Mouse (Mus musculus): Measurements from ENCODE around the gene Ubald2.

Gene Ubald2

GRCm38 (mm10) chr11:116434287-116434966 lies 533 bp downstream of the Ubald2 start:
- DNase-seq (ENCODE audit: low spot score), result peak; percentile 76

DNA sequence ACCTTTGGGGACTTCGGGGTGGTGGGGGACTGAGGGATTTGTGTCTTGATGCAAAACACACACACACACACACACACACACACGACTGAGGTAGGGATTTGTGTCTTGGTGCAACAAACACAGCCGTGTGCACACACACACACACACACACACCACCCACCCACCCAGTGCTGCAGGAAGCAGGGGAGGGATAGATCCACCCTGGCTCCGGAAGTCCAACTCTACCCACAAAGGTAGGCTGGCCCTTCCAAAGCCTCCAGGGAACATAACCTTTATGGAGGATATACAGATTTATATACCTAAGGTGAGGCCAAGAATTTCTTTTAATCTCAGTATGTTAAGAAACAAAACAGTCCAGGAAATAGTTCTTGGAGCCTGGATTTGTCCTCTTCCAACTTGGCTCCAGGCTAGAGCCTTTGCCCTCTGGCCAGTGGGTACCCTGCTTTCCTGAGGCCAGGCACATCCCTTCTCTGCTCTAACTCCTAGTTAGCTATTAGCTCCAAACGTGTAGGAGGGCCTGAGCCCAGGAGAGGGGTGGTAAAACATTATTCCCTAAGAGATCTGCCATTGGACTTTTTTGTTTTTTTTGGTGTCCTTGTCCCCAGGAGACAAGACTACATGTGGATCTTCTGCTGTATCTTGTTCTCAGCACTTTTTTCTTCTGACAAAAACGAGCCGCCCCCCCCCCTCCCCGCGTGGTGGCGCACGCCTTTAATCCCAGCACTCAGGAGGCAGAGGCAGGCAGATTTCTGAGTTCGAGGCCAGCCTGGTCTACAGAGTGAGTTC lies 1.3 kb downstream of the Ubald2 start:
- no peak for DNase-seq (ENCODE audit: low spot score)

GRCm38 (mm10) chr11:116435992-116436724 lies 2.3 kb downstream of the Ubald2 start:
- no peak for DNase-seq (ENCODE audit: low spot score)

DNA sequence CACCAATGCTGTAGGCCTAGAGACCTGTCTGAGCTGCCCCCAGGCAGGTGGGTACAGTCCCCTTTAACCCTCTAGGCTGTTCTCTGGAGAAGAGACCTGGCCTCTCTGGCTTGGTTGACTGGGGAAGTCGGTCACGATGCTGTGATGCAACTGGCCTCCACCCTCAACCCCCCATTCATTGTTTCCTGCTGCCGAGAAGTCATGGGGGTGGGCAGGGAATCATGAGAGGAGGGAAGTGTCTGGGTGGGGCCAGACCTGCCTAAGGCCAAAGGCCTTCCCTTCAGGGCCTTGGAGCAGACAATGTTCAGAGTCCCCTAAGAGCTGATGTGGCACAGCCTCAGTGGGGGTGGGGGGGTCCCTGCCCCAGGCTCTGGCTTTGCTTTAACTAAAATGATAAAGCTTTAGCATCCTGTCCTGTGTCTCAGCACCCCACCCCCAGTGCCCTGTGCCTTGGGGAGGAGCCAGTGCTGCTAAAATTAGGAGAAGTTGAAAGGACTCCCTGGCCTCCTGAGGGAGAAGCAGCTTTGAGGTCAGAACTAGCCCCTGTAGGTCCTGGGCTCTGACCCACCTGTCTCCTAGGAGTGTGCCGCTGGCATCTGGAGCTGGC lies 2.9 kb downstream of the Ubald2 start:
- no peak for DNase-seq (ENCODE audit: low spot score)

- no peak for DNase-seq (ENCODE audit: low spot score)
These were observed 3.6 kb downstream of the Ubald2 start for GRCm38 (mm10) chr11:116437541-116437940.

GRCm38 (mm10) chr11:116439269-116440240 lies 5.7 kb downstream of the Ubald2 start:
- no peak for DNase-seq (ENCODE audit: low spot score)

DNA sequence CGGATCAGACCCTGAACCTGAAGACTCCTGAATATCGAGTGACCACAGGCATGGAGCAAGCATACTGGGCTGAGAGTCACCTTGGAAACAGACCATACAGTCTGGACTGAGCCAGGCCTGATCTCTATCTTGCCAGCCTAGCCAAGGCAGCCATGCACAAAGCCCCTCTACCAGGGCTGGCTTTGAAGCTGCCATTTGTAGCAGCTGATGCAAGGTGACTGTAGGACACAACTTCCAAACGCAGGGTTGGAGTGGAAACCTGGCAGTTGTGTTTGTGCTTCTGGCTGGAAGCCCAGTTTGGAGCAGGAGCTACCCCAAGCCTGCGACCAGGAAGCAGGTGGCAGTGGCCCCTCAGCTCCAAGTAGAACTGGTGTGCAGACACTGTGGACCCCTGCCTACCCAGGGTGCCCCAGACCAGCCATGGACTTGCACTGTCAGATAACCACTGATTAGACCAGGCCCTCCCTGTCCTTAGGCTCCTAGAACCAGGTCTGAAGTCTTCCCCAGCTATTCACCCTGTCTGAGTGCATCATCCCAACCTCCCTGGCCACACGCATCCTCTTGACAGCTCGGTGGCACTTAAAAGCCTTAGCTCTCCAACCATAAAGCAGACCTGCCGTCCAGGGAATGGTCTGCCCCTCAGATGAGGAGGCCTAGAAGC lies 6.6 kb downstream of the Ubald2 start:
- no peak for DNase-seq (ENCODE audit: low spot score)

DNA sequence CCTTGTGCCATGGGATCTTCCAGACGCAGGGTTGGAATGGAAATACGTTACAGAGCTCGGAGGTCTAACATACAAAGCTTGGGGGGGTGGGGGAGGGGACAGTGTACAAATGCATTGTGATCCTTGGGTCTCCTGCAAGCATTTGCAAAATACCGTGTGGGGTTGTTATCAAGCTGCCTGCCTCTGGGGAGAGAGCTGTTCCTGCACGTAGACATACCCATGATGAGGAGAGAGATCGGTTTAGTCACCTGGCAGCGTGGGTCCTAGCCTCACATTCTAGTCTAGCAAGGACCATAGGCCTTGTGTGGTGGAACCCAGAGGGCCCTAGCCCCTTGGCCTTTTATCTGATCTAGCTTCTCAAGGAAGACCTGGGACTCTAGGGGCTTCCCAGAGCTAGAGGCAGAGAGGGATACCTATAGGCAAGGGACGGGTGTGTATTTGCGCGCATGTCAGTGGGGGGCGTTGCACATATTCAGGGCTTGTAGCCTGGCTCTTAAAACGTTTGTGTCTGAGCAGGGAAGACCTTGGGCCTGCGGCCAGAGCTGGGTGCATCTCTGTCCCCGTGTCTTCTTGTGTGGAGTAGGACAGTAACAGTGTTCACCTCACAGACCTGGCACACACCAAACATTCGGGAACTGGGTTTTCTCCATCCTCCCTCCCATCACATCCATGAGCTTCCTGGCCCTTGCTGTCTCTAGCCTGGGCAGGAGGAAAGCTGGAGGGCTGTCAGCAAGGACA lies 8.4 kb downstream of the Ubald2 start:
- DNase-seq (ENCODE audit: low spot score), result no peak

DNA sequence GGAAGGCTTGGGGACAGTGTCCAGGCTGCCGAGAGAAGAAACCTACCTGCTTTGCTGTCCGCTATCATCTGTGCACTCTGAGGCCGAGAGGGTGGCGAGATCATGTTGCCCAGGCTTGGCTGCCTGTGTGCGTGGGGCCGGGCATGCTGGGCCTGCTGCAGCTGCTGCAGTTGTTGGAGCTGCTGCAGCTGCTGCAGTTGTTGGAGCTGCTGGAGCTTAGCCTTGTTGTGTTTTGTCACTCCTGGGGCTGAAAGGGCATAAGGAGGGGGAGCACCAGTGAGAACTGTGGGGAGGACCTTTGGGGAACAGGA lies 8.9 kb downstream of the Ubald2 start:
- DNase-seq (ENCODE audit: low spot score), result no peak

GRCm38 (mm10) chr11:116443311-116443710 lies 9.4 kb downstream of the Ubald2 start:
- no peak for DNase-seq (ENCODE audit: low spot score)

- no peak for DNase-seq (ENCODE audit: low spot score)
These were observed 10.0 kb downstream of the Ubald2 start for GRCm38 (mm10) chr11:116443935-116444334.

GRCm38 (mm10) chr11:116445596-116446307 lies 11.9 kb downstream of the Ubald2 start:
- DNase-seq (ENCODE audit: low spot score), result peak; percentile 86

DNA sequence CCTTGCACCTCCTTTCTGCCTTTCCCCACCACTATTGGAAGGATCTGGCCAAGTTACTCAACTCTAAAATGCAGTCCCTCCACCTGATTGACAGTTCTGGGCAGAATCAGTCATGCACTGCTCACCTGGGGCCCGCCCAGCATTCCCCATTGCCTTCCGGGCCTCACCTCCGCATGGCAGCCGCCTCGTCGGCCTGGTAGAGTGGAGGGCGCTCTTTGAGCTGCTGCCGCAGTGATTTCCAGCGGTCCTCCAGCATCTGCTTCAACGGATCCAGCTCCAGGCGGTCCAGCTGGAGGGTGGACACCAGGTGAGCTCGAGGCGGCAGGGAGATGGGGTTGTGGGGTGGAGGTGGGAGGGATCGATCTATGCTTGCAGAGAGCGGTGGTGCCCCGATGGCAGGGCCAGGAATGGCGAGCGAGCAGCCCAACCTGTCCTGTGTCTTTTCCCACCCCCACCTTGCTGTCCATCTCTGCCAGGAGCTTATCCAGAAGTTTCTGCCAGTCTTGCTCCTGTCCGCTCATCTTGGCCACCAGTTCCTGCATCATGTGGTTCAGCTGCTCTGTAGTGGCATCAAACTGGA lies 12.5 kb downstream of the Ubald2 start:
- no peak for DNase-seq (ENCODE audit: low spot score)

DNA sequence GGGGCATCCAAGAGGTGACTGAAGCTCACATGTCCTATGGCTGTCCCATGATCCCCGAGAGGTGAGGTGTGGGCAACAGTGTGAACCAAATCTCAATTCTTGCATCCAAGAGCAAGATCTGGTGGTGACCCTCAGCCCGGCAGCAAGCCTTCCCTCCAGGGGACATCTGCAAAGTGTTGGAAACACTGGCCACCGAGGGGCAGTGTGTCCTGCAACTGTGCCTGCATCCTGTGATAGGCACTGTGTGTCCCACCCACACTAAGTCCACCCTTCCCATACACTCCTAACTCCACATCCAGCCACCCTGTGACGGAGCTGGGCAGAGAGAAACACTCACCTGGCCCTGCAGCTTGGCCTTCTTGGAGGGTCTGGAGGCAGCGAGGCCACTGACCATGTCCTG lies 13.9 kb downstream of the Ubald2 start:
- DNase-seq (ENCODE audit: low spot score), result no peak

GRCm38 (mm10) chr11:116449341-116449740 lies 15.4 kb downstream of the Ubald2 start:
- no peak for DNase-seq (ENCODE audit: low spot score)

DNA sequence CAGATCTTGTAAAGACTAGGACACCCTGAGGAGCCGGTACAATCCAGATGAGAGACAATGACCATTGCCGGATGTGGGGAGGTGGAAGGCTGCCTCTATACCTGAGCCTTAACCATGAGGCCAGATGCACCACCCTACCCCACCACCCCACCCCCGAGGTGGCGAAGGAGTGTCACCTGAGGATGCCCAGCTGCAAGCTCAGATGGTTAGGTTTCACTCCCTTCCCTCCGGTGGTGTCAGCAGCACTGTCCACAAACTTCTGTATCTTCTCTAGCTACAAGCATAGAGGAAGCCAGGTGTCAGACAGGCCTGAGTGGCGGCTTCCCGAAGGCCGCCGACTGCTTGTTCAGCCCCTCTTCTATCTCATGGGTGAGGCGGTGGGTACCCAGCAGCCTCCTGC lies 20.0 kb downstream of the Ubald2 start:
- no peak for DNase-seq (ENCODE audit: low spot score)

- no peak for DNase-seq (ENCODE audit: low spot score)
These were observed 22.3 kb downstream of the Ubald2 start for GRCm38 (mm10) chr11:116456234-116456633.

DNA sequence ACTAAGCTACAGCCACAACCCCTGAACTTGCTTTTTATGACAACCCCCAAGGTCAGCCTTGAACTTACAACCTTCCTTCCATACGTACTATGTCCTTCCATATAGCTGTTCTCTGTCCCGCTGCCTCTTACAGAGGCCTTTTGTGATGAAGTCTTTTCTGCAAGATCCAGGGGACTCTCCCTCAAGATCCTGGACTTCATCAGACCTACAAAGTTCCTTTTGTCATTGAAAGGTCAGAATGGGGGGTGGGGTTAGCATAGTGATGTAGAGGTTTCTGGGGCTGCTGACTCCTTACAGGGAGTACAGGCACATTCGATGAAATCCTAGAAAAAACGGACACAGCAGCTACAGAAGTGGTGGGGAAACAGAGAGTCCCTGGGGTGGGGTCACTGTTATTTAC lies 25.9 kb downstream of the Ubald2 start:
- DNase-seq (ENCODE audit: low spot score), result no peak

GRCm38 (mm10) chr11:116463338-116463737 lies 29.4 kb downstream of the Ubald2 start:
- no peak for DNase-seq (ENCODE audit: low spot score)

Data from testis, postnatal 14 days (tissue).